Mouse (Mus musculus) hematopoietic stem cell, adult 5-6 weeks (primary cell): ENCODE measurements around the gene Gpld1. TPM values are rescaled to one million over a fixed set of nuclear protein-coding genes. Genes with fewer than 3 reads are reported as not detected.

Experiments used
- total RNA-seq: library from RNA; stranded (forward); fragments of 172-1452, 232-1000 nt; gene quantifications from 2 replicates; pipeline ENCODE4 v1.2.3, GENCODE M21; 2017

Gene Gpld1
- total RNA-seq, 1 experiment from 2014 or later, result 0.50 TPM

Other genes starting within 250 kb of the Gpld1 start
- not detected in 2 replicates for gene Armh2, start 201.9 kb upstream of the Gpld1 start, total RNA-seq
- gene Gmnn, start 181.2 kb upstream of the Gpld1 start, total RNA-seq, result 121 and 161 TPM in 2 replicates
- 54.6 and 63.5 TPM in 2 replicates for gene BC005537, start 141.5 kb upstream of the Gpld1 start, total RNA-seq
- 41.8 and 85.7 TPM in 2 replicates for gene Acot13, start 111.6 kb upstream of the Gpld1 start, total RNA-seq
- 73.2 and 80.8 TPM in 2 replicates for gene Tdp2, start 111.5 kb upstream of the Gpld1 start, total RNA-seq
- not detected in 2 replicates for gene D130043K22Rik, start 98.0 kb upstream of the Gpld1 start, total RNA-seq
- gene Aldh5a1, start 5.5 kb upstream of the Gpld1 start, total RNA-seq, result 1.3 and 5.2 TPM in 2 replicates
- gene Mrs2, start 77.2 kb downstream of the Gpld1 start, total RNA-seq, result 8.3 and 14.2 TPM in 2 replicates
- not detected in 2 replicates for gene Dcdc2a, start 112.9 kb downstream of the Gpld1 start, total RNA-seq